Mouse (Mus musculus): ENCODE data around the gene Sesn1. TPM values are rescaled to one million over a fixed set of nuclear protein-coding genes. Genes with fewer than 3 reads are reported as not detected.
A peak's percentile ranks its signal among the peaks of the same experiment; 100 is the strongest.

Gene Sesn1
- polyA plus RNA-seq, 1 experiment from 2014 or later = 33.9 TPM

DNA sequence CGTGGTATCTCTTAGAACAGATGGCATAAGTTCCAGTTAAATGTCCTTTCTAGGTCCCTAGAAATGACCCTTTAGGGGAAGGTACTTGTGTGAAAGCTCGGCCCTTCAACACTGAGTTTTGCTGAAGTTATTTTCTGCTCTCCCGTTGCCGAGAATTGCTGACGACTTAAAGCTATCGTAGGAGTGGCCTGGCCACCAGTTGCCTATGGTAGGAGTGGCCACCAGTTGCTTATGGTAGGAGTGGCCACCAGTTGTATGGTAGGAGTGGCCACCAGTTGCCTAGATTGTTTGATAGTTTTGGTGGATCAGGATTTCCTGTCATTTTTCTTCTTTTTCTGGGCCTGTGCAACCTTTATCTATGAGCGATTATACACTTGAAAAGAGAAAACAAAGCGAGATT lies 38.0 kb downstream of the Sesn1 start:
- no peaks in the 10 kb centered on the region for H3K36me3 ChIP-seq (ENCODE audit: control insufficient read depth, insufficient read depth, low read length)
- H3K27ac ChIP-seq (replicated peaks; ENCODE audit: low read depth, low read length) = no peak overlapping the region
- DNase-seq (no peak), ATAC-seq (ENCODE audit: low FRiP score, low TSS enrichment) (no peak)
- no peaks in the 10 kb centered on the region for H3K4me1 ChIP-seq (ENCODE audit: control insufficient read depth, insufficient read depth, low read length)
- no peak overlapping the region for H3K9ac ChIP-seq (replicated peaks; ENCODE audit: low read length)
- WGBS = 97% methylated on average over 8 of the region's 8 CpGs
- no peaks in the 10 kb centered on the region for H3K9me3 ChIP-seq (ENCODE audit: control insufficient read depth, low read length)
- H3K4me3 ChIP-seq (replicated peaks; ENCODE audit: low read depth, low read length) = no peak overlapping the region
- H3K4me2 ChIP-seq (ENCODE audit: low read length) = no peak overlapping the region
- no peaks in the 10 kb centered on the region for H3K27me3 ChIP-seq (ENCODE audit: control insufficient read depth, insufficient read depth, low read length)

DNA sequence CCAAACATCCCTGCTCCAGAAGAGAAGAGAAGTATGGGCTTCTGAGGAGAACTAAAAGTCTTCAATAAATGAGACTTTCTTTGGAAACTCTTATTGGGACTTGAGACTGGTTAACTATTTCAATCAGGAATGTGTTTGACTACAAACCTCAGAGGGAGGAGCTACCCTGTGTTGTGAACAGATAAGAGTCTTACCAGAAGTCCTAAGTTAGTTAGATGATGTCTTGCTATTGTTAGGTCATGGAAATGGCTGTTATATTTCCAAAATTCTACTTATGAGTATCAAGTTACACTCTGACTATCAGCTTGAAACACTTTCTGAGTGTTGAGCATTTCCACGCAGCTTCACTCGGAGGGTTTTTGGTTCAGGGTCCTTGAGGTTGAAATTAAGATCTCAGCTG lies 39.0 kb downstream of the Sesn1 start:
- ATAC-seq (ENCODE audit: low FRiP score, low TSS enrichment) (no peak), DNase-seq (no peak)
- Histone ChIP-seq H3K36me3 (ENCODE audit: control insufficient read depth, insufficient read depth, low read length) (no peaks in the 10 kb centered on the region), H3K4me3 (replicated peaks; ENCODE audit: low read depth, low read length) (no peak overlapping the region), H3K4me1 (ENCODE audit: control insufficient read depth, insufficient read depth, low read length) (no peaks in the 10 kb centered on the region), H3K9ac (replicated peaks; ENCODE audit: low read length) (no peak overlapping the region), H3K27ac (replicated peaks; ENCODE audit: low read depth, low read length) (no peak overlapping the region), H3K27me3 (ENCODE audit: control insufficient read depth, insufficient read depth, low read length) (no peaks in the 10 kb centered on the region), H3K4me2 (ENCODE audit: low read length) (no peak overlapping the region), H3K9me3 (ENCODE audit: control insufficient read depth, low read length) (no peaks in the 10 kb centered on the region)
- 97% methylated on average over 2 of the region's 2 CpGs for WGBS

DNA sequence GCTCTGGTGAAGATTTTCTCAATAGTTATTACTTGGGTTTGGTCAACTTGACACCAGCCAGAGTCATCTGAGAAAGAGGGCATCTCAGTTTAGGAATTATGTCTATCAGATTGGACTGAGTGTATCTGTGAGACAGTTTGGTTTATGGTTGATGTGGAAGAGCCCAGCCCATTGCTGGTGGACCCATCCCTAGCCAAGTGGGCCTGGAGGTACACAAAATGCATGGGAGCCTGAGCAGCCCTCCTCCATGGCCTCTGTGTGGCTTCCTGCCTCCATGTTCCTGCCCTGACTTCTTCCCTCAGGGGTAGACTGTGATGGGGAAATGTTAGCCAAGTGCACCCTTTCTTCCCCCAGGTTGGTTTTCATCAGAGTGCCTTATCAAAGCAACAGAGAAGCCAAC lies 50.1 kb downstream of the Sesn1 start:
- H3K4me2 ChIP-seq (ENCODE audit: low read length) = no peak overlapping the region
- H3K9ac ChIP-seq (replicated peaks; ENCODE audit: low read length) = no peak overlapping the region
- H3K27me3 ChIP-seq (ENCODE audit: control insufficient read depth, insufficient read depth, low read length) = no peaks in the 10 kb centered on the region
- H3K36me3 ChIP-seq (ENCODE audit: control insufficient read depth, insufficient read depth, low read length) = no peaks in the 10 kb centered on the region
- H3K27ac ChIP-seq (replicated peaks; ENCODE audit: low read depth, low read length) = no peak overlapping the region
- no peak for DNase-seq
- no peaks in the 10 kb centered on the region for H3K9me3 ChIP-seq (ENCODE audit: control insufficient read depth, low read length)
- no peak for ATAC-seq (ENCODE audit: low FRiP score, low TSS enrichment)
- no peaks in the 10 kb centered on the region for H3K4me1 ChIP-seq (ENCODE audit: control insufficient read depth, insufficient read depth, low read length)
- H3K4me3 ChIP-seq (replicated peaks; ENCODE audit: low read depth, low read length) = no peak overlapping the region

DNA sequence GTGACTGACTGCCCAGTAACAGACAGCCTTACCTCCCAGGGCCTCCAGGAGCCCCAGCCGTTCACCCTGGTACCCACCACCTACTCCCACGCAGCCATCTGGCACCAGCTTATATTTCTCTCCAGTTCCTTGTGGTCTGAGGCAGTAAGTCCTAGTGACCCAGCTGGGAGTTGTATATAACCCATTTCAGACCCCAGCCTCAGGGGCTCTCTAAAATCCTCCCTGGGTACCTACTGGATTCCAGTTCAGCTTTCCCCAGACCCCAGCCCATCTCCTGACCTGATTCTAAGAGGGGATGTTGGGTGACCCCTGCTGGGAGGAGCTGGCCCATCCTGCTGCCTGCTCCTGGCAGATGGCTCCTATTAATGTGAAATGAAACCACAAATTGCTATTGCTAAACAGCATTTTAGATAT lies 50.5 kb downstream of the Sesn1 start:
- no peak for ATAC-seq (ENCODE audit: low FRiP score, low TSS enrichment)
- Histone ChIP-seq H3K27ac (replicated peaks; ENCODE audit: low read depth, low read length) (no peak overlapping the region), H3K27me3 (ENCODE audit: control insufficient read depth, insufficient read depth, low read length) (no peaks in the 10 kb centered on the region), H3K4me2 (ENCODE audit: low read length) (no peak overlapping the region), H3K9ac (replicated peaks; ENCODE audit: low read length) (no peak overlapping the region), H3K4me1 (ENCODE audit: control insufficient read depth, insufficient read depth, low read length) (no peaks in the 10 kb centered on the region), H3K4me3 (replicated peaks; ENCODE audit: low read depth, low read length) (no peak overlapping the region), H3K9me3 (ENCODE audit: control insufficient read depth, low read length) (no peaks in the 10 kb centered on the region), H3K36me3 (ENCODE audit: control insufficient read depth, insufficient read depth, low read length) (no peaks in the 10 kb centered on the region)
- 91% methylated on average over 2 of the region's 2 CpGs for WGBS
- DNase-seq = no peak

DNA sequence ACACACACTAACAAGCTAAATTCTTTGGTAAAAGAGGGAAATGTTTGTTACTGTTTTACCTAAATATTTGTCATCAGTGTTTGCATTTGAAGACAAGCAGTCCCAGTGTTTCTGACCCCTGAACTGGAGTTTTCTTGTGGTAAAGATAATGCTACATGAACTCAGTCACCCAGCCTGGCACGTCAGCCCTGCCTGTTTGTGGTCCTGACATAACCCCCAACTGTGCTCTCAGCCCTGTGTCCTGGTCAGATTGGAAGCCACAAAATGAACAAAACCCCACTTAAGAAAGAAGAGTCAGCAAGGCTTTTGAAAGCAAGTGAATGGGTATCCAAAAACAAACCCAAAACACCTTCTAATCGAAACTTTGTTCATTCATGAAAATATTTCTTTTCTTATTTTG lies 53.3 kb downstream of the Sesn1 start:
- no peaks in the 10 kb centered on the region for H3K36me3 ChIP-seq (ENCODE audit: control insufficient read depth, insufficient read depth, low read length)
- no peak overlapping the region for H3K4me3 ChIP-seq (replicated peaks; ENCODE audit: low read depth, low read length)
- ATAC-seq (ENCODE audit: low FRiP score, low TSS enrichment) = no peak
- 58% methylated on average over 2 of the region's 2 CpGs for WGBS
- no peak overlapping the region for H3K4me2 ChIP-seq (ENCODE audit: low read length)
- DNase-seq = no peak
- no peaks in the 10 kb centered on the region for H3K4me1 ChIP-seq (ENCODE audit: control insufficient read depth, insufficient read depth, low read length)
- no peak overlapping the region for H3K9ac ChIP-seq (replicated peaks; ENCODE audit: low read length)
- H3K27me3 ChIP-seq (ENCODE audit: control insufficient read depth, insufficient read depth, low read length) = no peaks in the 10 kb centered on the region
- H3K9me3 ChIP-seq (ENCODE audit: control insufficient read depth, low read length) = no peaks in the 10 kb centered on the region
- no peak overlapping the region for H3K27ac ChIP-seq (replicated peaks; ENCODE audit: low read depth, low read length)

DNA sequence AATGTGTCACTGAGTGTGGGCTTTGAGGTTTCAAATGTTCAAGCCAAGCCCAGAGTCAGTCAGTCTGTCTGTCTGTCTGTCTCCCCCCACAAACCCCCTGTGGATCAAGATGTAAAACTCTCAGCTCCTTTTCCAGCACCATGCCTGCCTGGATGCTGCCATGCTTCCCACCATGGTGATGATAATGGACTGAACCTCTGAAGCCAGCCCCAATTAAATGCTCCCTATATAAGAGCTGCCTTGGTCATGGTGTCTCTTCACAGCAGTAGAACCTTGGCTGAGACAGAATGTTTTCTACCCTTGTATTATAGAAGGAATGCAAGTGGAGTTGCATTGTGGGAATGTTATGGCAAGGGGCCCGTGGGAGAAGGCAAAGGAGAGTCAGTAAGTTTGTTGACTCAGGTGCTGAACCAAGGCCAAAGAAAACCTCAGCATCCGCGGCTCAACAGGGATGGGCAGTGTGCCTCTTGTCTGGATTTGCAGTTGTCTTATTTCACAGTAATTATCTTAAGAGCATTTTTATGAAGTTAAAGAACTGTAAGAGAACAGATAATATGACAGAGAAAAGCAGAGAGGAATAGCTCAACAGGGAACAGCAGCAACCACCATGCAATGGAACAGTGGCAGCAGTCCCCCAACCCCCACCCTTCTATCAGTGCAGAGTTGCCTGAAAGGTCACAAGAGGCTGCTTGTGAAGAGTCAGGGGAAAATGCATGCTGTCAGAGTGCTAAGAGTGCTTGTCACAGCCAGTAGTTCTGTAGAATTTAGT lies 56.5 kb downstream of the Sesn1 start:
- H3K4me3 ChIP-seq (replicated peaks; ENCODE audit: low read depth, low read length) = no peak overlapping the region
- no peak overlapping the region for H3K4me2 ChIP-seq (ENCODE audit: low read length)
- H3K4me1 ChIP-seq (ENCODE audit: control insufficient read depth, insufficient read depth, low read length) = no peaks in the 10 kb centered on the region
- H3K9ac ChIP-seq (replicated peaks; ENCODE audit: low read length) = no peak overlapping the region
- 78% methylated on average over 3 of the region's 3 CpGs for WGBS
- H3K27ac ChIP-seq (replicated peaks; ENCODE audit: low read depth, low read length) = no peak overlapping the region
- no peak for ATAC-seq (ENCODE audit: low FRiP score, low TSS enrichment)
- no peaks in the 10 kb centered on the region for H3K9me3 ChIP-seq (ENCODE audit: control insufficient read depth, low read length)
- H3K36me3 ChIP-seq (ENCODE audit: control insufficient read depth, insufficient read depth, low read length) = no peaks in the 10 kb centered on the region
- no peaks in the 10 kb centered on the region for H3K27me3 ChIP-seq (ENCODE audit: control insufficient read depth, insufficient read depth, low read length)
- DNase-seq = peak; percentile 25

DNA sequence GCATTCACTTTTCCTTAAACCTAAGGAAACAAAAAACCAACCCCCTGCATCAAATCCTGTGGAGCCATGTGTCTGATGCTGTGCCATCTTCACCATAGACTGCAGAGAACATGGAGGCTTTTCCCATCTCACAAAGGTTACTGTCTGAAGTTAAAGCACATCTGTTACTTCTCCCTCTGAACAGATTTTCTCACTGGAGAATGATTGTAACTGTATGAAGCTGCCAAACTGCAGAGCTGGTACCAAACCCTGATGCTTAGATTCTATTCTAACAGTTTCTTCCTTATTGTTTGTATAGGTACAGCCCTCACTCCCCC lies 57.1 kb downstream of the Sesn1 start:
- H3K27ac ChIP-seq (replicated peaks; ENCODE audit: low read depth, low read length) = no peak overlapping the region
- H3K9ac ChIP-seq (replicated peaks; ENCODE audit: low read length) = no peak overlapping the region
- H3K4me1 ChIP-seq (ENCODE audit: control insufficient read depth, insufficient read depth, low read length) = no peaks in the 10 kb centered on the region
- no peaks in the 10 kb centered on the region for H3K27me3 ChIP-seq (ENCODE audit: control insufficient read depth, insufficient read depth, low read length)
- DNase-seq = no peak
- ATAC-seq (ENCODE audit: low FRiP score, low TSS enrichment) = no peak
- H3K4me2 ChIP-seq (ENCODE audit: low read length) = no peak overlapping the region
- H3K36me3 ChIP-seq (ENCODE audit: control insufficient read depth, insufficient read depth, low read length) = no peaks in the 10 kb centered on the region
- H3K4me3 ChIP-seq (replicated peaks; ENCODE audit: low read depth, low read length) = no peak overlapping the region
- no peaks in the 10 kb centered on the region for H3K9me3 ChIP-seq (ENCODE audit: control insufficient read depth, low read length)

DNA sequence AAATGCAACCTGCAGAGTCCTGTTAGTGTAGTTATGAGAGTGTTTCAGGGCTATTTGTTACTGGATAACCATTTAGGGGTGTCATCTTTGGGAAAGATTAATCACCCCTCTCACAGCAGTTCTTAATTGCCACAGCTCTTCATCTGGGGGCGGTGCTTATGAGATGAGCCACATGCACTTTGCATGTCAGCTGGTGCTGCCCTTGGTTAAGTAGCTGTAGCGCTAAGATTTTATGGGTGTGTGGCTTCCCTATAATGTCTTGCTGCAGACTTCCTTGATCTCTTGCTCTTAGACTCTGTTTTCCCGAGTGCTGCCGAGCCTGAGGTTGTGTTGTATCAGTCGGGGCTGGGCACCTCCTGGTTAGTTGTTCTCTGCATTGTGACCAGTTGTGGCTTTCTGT lies 58.2 kb downstream of the Sesn1 start:
- no peaks in the 10 kb centered on the region for H3K36me3 ChIP-seq (ENCODE audit: control insufficient read depth, insufficient read depth, low read length)
- H3K4me1 ChIP-seq (ENCODE audit: control insufficient read depth, insufficient read depth, low read length) = no peaks in the 10 kb centered on the region
- H3K27me3 ChIP-seq (ENCODE audit: control insufficient read depth, insufficient read depth, low read length) = no peaks in the 10 kb centered on the region
- WGBS = 87% methylated on average over 5 of the region's 5 CpGs
- DNase-seq = no peak
- no peak for ATAC-seq (ENCODE audit: low FRiP score, low TSS enrichment)
- H3K4me2 ChIP-seq (ENCODE audit: low read length) = no peak overlapping the region
- no peak overlapping the region for H3K9ac ChIP-seq (replicated peaks; ENCODE audit: low read length)
- no peak overlapping the region for H3K4me3 ChIP-seq (replicated peaks; ENCODE audit: low read depth, low read length)
- no peaks in the 10 kb centered on the region for H3K9me3 ChIP-seq (ENCODE audit: control insufficient read depth, low read length)
- no peak overlapping the region for H3K27ac ChIP-seq (replicated peaks; ENCODE audit: low read depth, low read length)

DNA sequence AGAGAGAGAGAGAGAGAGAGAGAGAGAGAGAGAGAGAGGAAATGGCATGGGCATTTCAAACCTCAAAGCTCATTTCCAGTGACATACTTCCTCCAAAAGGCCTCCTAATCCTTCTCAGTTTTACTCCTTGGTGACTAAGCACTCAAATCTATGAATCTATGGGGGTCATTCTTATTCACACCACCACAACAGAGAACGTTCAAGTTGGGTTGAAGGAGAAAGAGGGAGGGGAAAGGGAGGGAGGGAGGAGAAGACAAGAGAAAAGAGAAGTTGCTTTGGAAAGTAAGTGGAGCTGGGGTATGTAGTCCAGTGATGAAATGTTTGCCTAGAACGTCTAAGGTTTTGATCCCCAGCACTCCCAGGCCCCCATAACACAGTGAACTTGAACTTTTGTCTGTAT lies 60.4 kb downstream of the Sesn1 start:
- H3K9me3 ChIP-seq (ENCODE audit: control insufficient read depth, low read length) = no peaks in the 10 kb centered on the region
- WGBS = 54% methylated on average over 2 of the region's 2 CpGs
- no peak overlapping the region for H3K9ac ChIP-seq (replicated peaks; ENCODE audit: low read length)
- DNase-seq (no peak), ATAC-seq (ENCODE audit: low FRiP score, low TSS enrichment) (no peak)
- H3K36me3 ChIP-seq (ENCODE audit: control insufficient read depth, insufficient read depth, low read length) = no peaks in the 10 kb centered on the region
- H3K4me1 ChIP-seq (ENCODE audit: control insufficient read depth, insufficient read depth, low read length) = no peaks in the 10 kb centered on the region
- no peak overlapping the region for H3K4me3 ChIP-seq (replicated peaks; ENCODE audit: low read depth, low read length)
- no peaks in the 10 kb centered on the region for H3K27me3 ChIP-seq (ENCODE audit: control insufficient read depth, insufficient read depth, low read length)
- no peak overlapping the region for H3K27ac ChIP-seq (replicated peaks; ENCODE audit: low read depth, low read length)
- H3K4me2 ChIP-seq (ENCODE audit: low read length) = no peak overlapping the region

Measured in midbrain, embryonic 14.5 days (tissue).